Mouse (Mus musculus): ENCODE measurements around the gene Dll3. TPM values are rescaled to one million over a fixed set of nuclear protein-coding genes. Genes with fewer than 3 reads are reported as not detected.
A peak's percentile ranks its signal among the peaks of the same experiment; 100 is the strongest.

Gene Dll3
- polyA plus RNA-seq, 1 experiment from 2014 or later = 0.14 TPM

DNA sequence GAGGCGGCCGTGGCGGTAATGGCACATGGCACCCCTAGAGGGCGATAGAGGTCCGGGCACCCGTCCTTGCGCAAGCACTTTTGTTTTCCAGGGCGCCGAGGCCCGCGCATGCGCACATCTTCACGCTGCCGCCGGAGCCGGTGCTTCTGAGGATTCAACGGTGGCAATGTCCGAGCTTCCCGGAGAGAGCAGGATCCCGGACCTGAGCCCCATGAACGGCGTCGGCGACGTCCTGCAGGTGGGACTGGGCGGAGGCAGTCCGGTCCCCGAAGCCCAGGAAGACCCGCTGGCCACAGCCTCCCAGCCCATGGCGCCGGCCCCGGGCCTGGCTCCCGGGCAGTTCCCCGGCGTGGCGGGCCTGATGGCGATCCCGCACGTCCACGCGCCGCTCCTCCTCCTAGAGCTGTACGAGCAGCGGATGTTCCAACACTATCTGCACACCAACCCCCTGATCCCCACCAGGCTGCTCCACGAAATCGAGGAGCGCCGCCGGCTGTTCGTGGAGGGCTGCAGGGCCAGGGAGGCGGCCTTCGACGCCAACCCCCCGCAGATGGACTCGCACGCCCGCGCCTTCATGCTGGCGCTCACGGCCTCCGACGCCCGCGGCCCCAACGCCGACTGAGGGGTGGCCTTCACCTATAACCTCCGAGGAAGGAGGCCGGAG is 24.3 kb downstream of the Dll3 start, which contains the start of gene Eid2b:
Gene Eid2b (plus strand): TSS at position 125 of the 664 bp plus-strand sequence.
- H3K9ac ChIP-seq (ENCODE audit: low read length) = peak within 1 kb of the TSS; percentile 93
- peaks cover 4 to 5% of the 10 kb centered on the region in 2 experiments; a peak in 3 of 4 replicates for H3K4me1 ChIP-seq (ENCODE audit: control insufficient read depth in 2 of 2, insufficient read depth in 2 of 2, low read length in 2 of 2)
- H3K27me3 ChIP-seq (ENCODE audit: control insufficient read depth, insufficient read depth, low read length) = no peaks in the 10 kb centered on the region
- H3K4me2 ChIP-seq (ENCODE audit: low read length) = peak within 1 kb of the TSS; percentile 91
- H3K9me3 ChIP-seq (ENCODE audit: control insufficient read depth, low read length) = no peaks in the 10 kb centered on the region
- 0 out of 2 replicates have a peak, but pooled peaks cover 3% of the 10 kb centered on the region for H3K36me3 ChIP-seq (ENCODE audit: control insufficient read depth, insufficient read depth, low read length)
- WGBS = 3% methylated on average over 68 of the region's 68 CpGs
- peak within 1 kb of the TSS; percentile 66 to 75 for H3K27ac ChIP-seq (replicated peaks in 1 of 2; ENCODE audit: control insufficient read depth in 1 of 2, insufficient read depth in 1 of 2, low read depth in 2 of 2, low read length in 2 of 2)
- peak; percentile 46 for ATAC-seq (ENCODE audit: insufficient number of reproducible peaks, insufficient read depth, low FRiP score, low read depth)
- H3K4me3 ChIP-seq (ENCODE audit: control insufficient read depth in 1 of 2, insufficient read depth in 1 of 2, low read depth in 1 of 2, low read length in 2 of 2) = peak within 1 kb of the TSS; percentile 72 to 87

DNA sequence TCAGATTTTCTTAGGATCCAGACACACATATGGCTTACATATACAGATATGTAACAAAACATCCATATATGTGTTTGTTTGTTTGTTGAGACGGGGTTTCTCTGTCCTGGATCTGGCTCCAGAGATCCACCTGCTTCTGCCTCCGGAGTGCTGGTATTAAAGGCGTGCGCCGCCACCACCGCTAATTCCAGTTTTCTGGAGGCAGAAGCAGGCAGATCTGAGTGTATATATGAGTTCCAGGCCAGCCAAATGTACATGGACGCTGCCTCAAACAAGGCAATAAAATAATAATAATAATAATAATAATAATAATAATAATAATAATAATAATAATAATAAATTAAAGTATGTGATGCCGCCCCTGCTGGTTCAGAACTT is 24.8 kb downstream of the Dll3 start:
- peaks cover 4 to 5% of the 10 kb centered on the region in 2 experiments; a peak in 3 of 4 replicates for H3K4me1 ChIP-seq (ENCODE audit: control insufficient read depth in 2 of 2, insufficient read depth in 2 of 2, low read length in 2 of 2)
- no peak overlapping the region for H3K4me3 ChIP-seq (ENCODE audit: control insufficient read depth in 1 of 2, insufficient read depth in 1 of 2, low read depth in 1 of 2, low read length in 2 of 2)
- no peaks in the 10 kb centered on the region for H3K9me3 ChIP-seq (ENCODE audit: control insufficient read depth, low read length)
- H3K36me3 ChIP-seq (ENCODE audit: control insufficient read depth, insufficient read depth, low read length) = peaks cover 6% of the 10 kb centered on the region; the same call in 1 of the 2 replicates
- 56% methylated on average over 8 of the region's 8 CpGs for WGBS
- no peak for ATAC-seq (ENCODE audit: insufficient number of reproducible peaks, insufficient read depth, low FRiP score, low read depth)
- no peak overlapping the region for H3K9ac ChIP-seq (ENCODE audit: low read length)
- H3K4me2 ChIP-seq (ENCODE audit: low read length) = no peak overlapping the region; the same call in 1 of the 2 replicates
- H3K27me3 ChIP-seq (ENCODE audit: control insufficient read depth, insufficient read depth, low read length) = no peaks in the 10 kb centered on the region
- no peak overlapping the region for H3K27ac ChIP-seq (replicated peaks in 1 of 2; ENCODE audit: control insufficient read depth in 1 of 2, insufficient read depth in 1 of 2, low read depth in 2 of 2, low read length in 2 of 2)

GRCm38 (mm10) chr7:28271761-28272160 is 30.3 kb downstream of the Dll3 start:
- WGBS = 67% methylated on average over 3 of the region's 3 CpGs
- H3K4me1 ChIP-seq (ENCODE audit: control insufficient read depth in 2 of 2, insufficient read depth in 2 of 2, low read length in 2 of 2) = peaks cover 5 to 9% of the 10 kb centered on the region in 2 experiments
- H3K36me3 ChIP-seq (ENCODE audit: control insufficient read depth, insufficient read depth, low read length) = peaks cover 10% of the 10 kb centered on the region; the same call in 1 of the 2 replicates
- no peaks in the 10 kb centered on the region for H3K27me3 ChIP-seq (ENCODE audit: control insufficient read depth, insufficient read depth, low read length)
- H3K4me2 ChIP-seq (ENCODE audit: low read length) = no peak overlapping the region
- no peak for ATAC-seq (ENCODE audit: insufficient number of reproducible peaks, insufficient read depth, low FRiP score, low read depth)
- H3K9ac ChIP-seq (ENCODE audit: low read length) = no peak overlapping the region
- H3K4me3 ChIP-seq (ENCODE audit: control insufficient read depth in 1 of 2, insufficient read depth in 1 of 2, low read depth in 1 of 2, low read length in 2 of 2) = no peak overlapping the region
- no peak overlapping the region for H3K27ac ChIP-seq (replicated peaks in 1 of 2; ENCODE audit: control insufficient read depth in 1 of 2, insufficient read depth in 1 of 2, low read depth in 2 of 2, low read length in 2 of 2)
- no peaks in the 10 kb centered on the region for H3K9me3 ChIP-seq (ENCODE audit: control insufficient read depth, low read length)

DNA sequence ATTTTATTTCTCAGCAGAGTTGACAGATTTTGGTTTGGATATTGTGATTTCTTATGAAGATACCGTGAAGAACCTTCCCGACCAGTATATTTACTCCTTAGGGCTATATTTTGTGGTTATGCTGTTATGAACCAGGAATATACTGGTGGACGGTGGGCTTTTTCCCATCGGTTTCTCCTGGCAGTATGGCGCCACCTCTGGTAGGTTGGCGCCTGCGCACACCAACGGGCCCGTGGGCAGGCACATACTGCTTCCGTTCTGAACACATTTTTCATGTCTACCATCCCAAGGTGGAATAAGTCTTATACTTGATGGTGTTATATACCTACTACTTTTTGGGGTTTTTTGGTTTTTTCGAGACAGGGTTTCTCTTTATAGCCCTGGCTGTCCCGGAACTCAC is 32.7 kb downstream of the Dll3 start:
- no peak overlapping the region for H3K4me3 ChIP-seq (ENCODE audit: control insufficient read depth in 1 of 2, insufficient read depth in 1 of 2, low read depth in 1 of 2, low read length in 2 of 2)
- peaks cover 10% of the 10 kb centered on the region; the same call in 1 of the 2 replicates for H3K36me3 ChIP-seq (ENCODE audit: control insufficient read depth, insufficient read depth, low read length)
- H3K27ac ChIP-seq (replicated peaks in 1 of 2; ENCODE audit: control insufficient read depth in 1 of 2, insufficient read depth in 1 of 2, low read depth in 2 of 2, low read length in 2 of 2) = no peak overlapping the region
- no peaks in the 10 kb centered on the region for H3K9me3 ChIP-seq (ENCODE audit: control insufficient read depth, low read length)
- no peak overlapping the region for H3K9ac ChIP-seq (ENCODE audit: low read length)
- WGBS = 91% methylated on average over 12 of the region's 12 CpGs
- no peak for ATAC-seq (ENCODE audit: insufficient number of reproducible peaks, insufficient read depth, low FRiP score, low read depth)
- no peaks in the 10 kb centered on the region for H3K27me3 ChIP-seq (ENCODE audit: control insufficient read depth, insufficient read depth, low read length)
- H3K4me2 ChIP-seq (ENCODE audit: low read length) = no peak overlapping the region
- peaks cover 5 to 9% of the 10 kb centered on the region in 2 experiments for H3K4me1 ChIP-seq (ENCODE audit: control insufficient read depth in 2 of 2, insufficient read depth in 2 of 2, low read length in 2 of 2)

DNA sequence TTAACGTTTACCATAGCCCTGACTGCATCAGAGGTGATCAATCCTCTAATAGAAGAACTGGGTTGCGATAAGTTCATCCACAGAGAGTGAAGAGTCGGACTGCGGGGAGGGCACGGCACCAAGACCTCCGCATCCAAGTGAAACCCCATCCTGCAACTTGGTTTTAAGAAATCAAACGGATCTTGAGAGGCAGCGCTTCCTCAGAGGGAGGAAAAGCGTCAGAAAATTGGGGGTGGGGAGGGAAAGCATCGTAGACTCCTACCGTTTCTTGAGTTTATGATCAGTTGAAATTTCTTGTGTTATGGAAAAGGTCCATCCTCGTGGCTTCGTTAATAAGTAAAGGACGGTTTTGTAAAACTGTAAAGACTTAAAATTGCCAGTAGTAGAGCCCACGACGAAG is 33.5 kb downstream of the Dll3 start:
- Histone ChIP-seq H3K4me3 (ENCODE audit: control insufficient read depth in 1 of 2, insufficient read depth in 1 of 2, low read depth in 1 of 2, low read length in 2 of 2) (peak overlapping the region; percentile 84 to 86), H3K9me3 (ENCODE audit: control insufficient read depth, low read length) (no peaks in the 10 kb centered on the region), H3K27ac (replicated peaks in 1 of 2; ENCODE audit: control insufficient read depth in 1 of 2, insufficient read depth in 1 of 2, low read depth in 2 of 2, low read length in 2 of 2) (peak overlapping the region; percentile 46 to 82; a peak in 2 of 4 replicates), H3K4me2 (ENCODE audit: low read length) (peak overlapping the region; percentile 93), H3K27me3 (ENCODE audit: control insufficient read depth, insufficient read depth, low read length) (no peaks in the 10 kb centered on the region), H3K4me1 (ENCODE audit: control insufficient read depth in 2 of 2, insufficient read depth in 2 of 2, low read length in 2 of 2) (peaks cover 5 to 9% of the 10 kb centered on the region in 2 experiments), H3K36me3 (ENCODE audit: control insufficient read depth, insufficient read depth, low read length) (peaks cover 10% of the 10 kb centered on the region; the same call in 1 of the 2 replicates), H3K9ac (ENCODE audit: low read length) (peak overlapping the region; percentile 96)
- 30% methylated on average over 16 of the region's 16 CpGs for WGBS
- ATAC-seq (ENCODE audit: insufficient number of reproducible peaks, insufficient read depth, low FRiP score, low read depth) = no peak

DNA sequence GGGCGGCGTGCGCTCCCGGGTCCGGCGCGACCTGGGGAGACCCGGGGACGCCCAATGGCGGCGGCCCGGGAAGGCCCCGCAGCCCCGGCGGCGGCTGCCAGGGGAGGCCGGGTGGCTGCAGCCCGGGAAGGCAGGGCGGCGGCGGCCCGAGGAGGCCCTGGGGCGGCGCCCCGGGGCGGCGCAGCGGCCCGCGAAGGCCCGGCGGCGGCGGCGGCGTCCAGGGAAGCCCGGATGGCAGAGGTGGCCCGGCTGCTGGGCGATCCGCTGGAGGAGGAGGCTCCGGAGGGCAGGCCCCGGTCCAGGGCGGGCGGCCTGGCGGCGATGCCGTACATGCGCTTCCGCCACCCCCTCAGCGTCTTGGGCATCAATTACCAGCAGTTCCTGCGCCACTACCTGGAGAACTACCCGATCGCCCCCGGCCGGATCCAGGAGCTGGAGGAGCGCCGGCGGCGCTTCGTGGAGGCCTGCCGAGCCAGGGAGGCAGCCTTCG is 34.0 kb downstream of the Dll3 start:
- Histone ChIP-seq H3K27ac (replicated peaks in 1 of 2; ENCODE audit: control insufficient read depth in 1 of 2, insufficient read depth in 1 of 2, low read depth in 2 of 2, low read length in 2 of 2) (peak overlapping the region; percentile 46 to 82), H3K4me3 (ENCODE audit: control insufficient read depth in 1 of 2, insufficient read depth in 1 of 2, low read depth in 1 of 2, low read length in 2 of 2) (peak overlapping the region; percentile 84 to 86), H3K4me1 (ENCODE audit: control insufficient read depth in 2 of 2, insufficient read depth in 2 of 2, low read length in 2 of 2) (peaks cover 5 to 9% of the 10 kb centered on the region in 2 experiments), H3K36me3 (ENCODE audit: control insufficient read depth, insufficient read depth, low read length) (peaks cover 10% of the 10 kb centered on the region; the same call in 1 of the 2 replicates), H3K9ac (ENCODE audit: low read length) (peak overlapping the region; percentile 96), H3K4me2 (ENCODE audit: low read length) (peak overlapping the region; percentile 93), H3K27me3 (ENCODE audit: control insufficient read depth, insufficient read depth, low read length) (no peaks in the 10 kb centered on the region), H3K9me3 (ENCODE audit: control insufficient read depth, low read length) (no peaks in the 10 kb centered on the region)
- ATAC-seq (ENCODE audit: insufficient number of reproducible peaks, insufficient read depth, low FRiP score, low read depth) = peak; percentile 54; the same call in 1 of the 2 replicates
- WGBS = under 1% methylated on average over 39 of the region's 62 CpGs

- H3K4me2 ChIP-seq (ENCODE audit: low read length) = peak within 1 kb of the TSS; percentile 93
- peak within 1 kb of the TSS; percentile 96 for H3K9ac ChIP-seq (ENCODE audit: low read length)
- peak within 1 kb of the TSS; percentile 46 to 82 for H3K27ac ChIP-seq (replicated peaks in 1 of 2; ENCODE audit: control insufficient read depth in 1 of 2, insufficient read depth in 1 of 2, low read depth in 2 of 2, low read length in 2 of 2)
- no peaks in the 10 kb centered on the region for H3K9me3 ChIP-seq (ENCODE audit: control insufficient read depth, low read length)
- WGBS = 7% methylated on average over 56 of the region's 57 CpGs
- peaks cover 4% of the 10 kb centered on the region; the same call in 1 of the 2 replicates for H3K36me3 ChIP-seq (ENCODE audit: control insufficient read depth, insufficient read depth, low read length)
- peak within 1 kb of the TSS; percentile 84 to 86 for H3K4me3 ChIP-seq (ENCODE audit: control insufficient read depth in 1 of 2, insufficient read depth in 1 of 2, low read depth in 1 of 2, low read length in 2 of 2)
- peaks cover 5 to 9% of the 10 kb centered on the region in 2 experiments for H3K4me1 ChIP-seq (ENCODE audit: control insufficient read depth in 2 of 2, insufficient read depth in 2 of 2, low read length in 2 of 2)
- peak; percentile 85 for ATAC-seq (ENCODE audit: insufficient number of reproducible peaks, insufficient read depth, low FRiP score, low read depth)
- H3K27me3 ChIP-seq (ENCODE audit: control insufficient read depth, insufficient read depth, low read length) = no peaks in the 10 kb centered on the region
Observed at GRCm38 (mm10) chr7:28267129-28268041, 34.7 kb downstream of the Dll3 start, which contains the start of gene Eid2. Eid2 (plus strand) TSS chr7:28267881.

Data from heart, embryonic 14.5 days (tissue).